Mouse (Mus musculus) lung, adult 2 months (tissue): ENCODE results near the gene Psd. TPM values are rescaled to one million over a fixed set of nuclear protein-coding genes. Genes with fewer than 3 reads are reported as not detected.

Source experiments
- DNase-seq: peaks from one replicate; pipeline ENCODE4 v3.0.0; 2022
- H3K4me1 ChIP-seq: fragments of 200-500 bp; 2 replicates; pipeline ENCODE4 v1.6.1; 2011; ENCODE audit warnings: low read length; ENCODE audit not compliant: control insufficient read depth, insufficient read depth
- H3K4me3 ChIP-seq: fragments of 200-500 bp; replicated peaks from 2 replicates; pipeline ENCODE3; 2011; ENCODE audit warnings: low read depth, mild to moderate bottlenecking, control low read depth, low read length; ENCODE audit errors: extremely low read depth
- CTCF ChIP-seq: fragments of 200-500 bp; IDR thresholded peaks from 2 replicates; pipeline ENCODE4 v1.5.1; 2011; ENCODE audit warnings: mild to moderate bottlenecking, low read length, control low read depth; ENCODE audit not compliant: insufficient read depth
- POLR2A ChIP-seq: fragments of 200-500 bp; IDR thresholded peaks from 2 replicates; pipeline ENCODE4 v1.6.1; 2011; ENCODE audit warnings: low read depth, mild to moderate bottlenecking, control low read depth, low read length, borderline replicate concordance; ENCODE audit errors: extremely low read depth
- WGBS: fragments of 180-500 bp; shearing (Covaris S2); methylation state at CpG from one replicate; pipeline ENCODE4 v1.1.7; 2018; 5-methylcytosine and 5-hydroxymethylcytosine counted together
- polyA plus RNA-seq: library from polyadenylated mRNA; depleted of rRNA; stranded (reverse); fragments of >200 nt; gene quantifications from 2 replicates; pipeline ENCODE4 v1.2.3, GENCODE M21; 2012

The Psd gene
- polyA plus RNA-seq, 1 experiment = 2.3 TPM

DNA sequence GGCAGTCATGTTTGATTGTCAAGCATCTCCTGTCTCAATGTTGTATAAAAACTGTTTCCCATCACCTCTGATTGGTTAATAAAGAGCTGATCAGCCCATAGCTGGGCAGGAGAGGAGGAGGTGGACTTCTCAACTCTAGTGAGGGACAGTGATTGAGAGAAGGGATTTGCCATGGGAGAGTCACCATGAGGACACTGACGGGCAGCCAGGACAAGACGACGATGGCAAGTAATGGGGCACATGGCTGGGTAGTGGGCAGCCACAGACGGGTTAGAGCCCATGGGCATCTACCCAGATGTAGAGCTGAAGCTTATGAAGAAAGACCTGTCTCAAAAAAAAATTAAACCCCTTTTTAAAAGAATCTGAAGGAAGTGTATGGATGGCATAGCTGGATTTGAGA lies 24.4 kb downstream of the Psd start:
- H3K4me1 ChIP-seq = peaks cover 6% of the 10 kb centered on the region

DNA sequence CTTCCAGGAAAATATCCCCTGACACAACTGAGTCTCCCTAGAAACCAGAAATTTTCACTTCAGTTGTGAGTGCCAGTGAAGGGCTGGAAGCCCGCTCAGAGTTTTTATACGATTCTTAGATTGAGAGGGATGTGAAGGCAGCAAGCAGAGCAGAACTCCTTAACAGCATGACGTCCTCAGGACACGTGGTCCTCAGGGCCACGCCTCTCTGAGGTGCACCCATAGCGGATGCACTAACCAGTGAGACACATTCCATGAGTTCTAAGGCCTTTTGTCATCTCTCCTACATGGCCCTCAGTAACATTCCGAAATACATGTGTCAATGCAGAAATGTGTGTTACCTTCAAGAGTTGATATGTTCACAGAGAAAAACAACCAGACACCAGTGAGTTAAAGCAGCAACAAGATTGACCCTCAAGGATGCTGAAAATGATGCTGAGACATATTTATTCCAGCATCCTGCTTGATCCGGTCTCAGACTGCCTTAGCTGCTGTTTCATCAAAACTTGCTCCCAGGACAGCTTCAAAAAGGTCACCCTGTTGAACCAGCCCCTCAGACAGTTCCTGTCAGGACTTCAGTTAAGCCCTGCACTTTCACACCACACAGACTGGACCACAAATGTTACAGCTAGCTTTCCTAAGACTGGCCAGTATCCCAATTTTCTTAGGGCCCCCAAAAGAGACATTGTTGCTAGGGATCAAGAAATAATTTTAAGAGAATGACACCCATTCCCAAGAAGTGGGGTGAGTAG lies 26.5 kb downstream of the Psd start:
- DNase-seq = no peak
- WGBS = 38% methylated on average over 8 of the region's 8 CpGs
- H3K4me3 ChIP-seq = no peak overlapping the region
- 0 out of 2 replicates have a peak, but pooled peaks cover 3% of the 10 kb centered on the region for H3K4me1 ChIP-seq
- TF ChIP-seq POLR2A (no peak), CTCF (no peak)

More for the DNA sequence above, 24.4 kb downstream of the Psd start:
- DNase-seq = no peak
- WGBS = 91% methylated on average over 4 of the region's 4 CpGs
- no peak overlapping the region for H3K4me3 ChIP-seq
- TF ChIP-seq CTCF (no peak), POLR2A (no peak)

GRCm38 (mm10) chr19:46296938-46297337 lies 30.0 kb downstream of the Psd start:
- DNase-seq = no peak
- TF ChIP-seq CTCF (no peak), POLR2A (no peak)
- 61% methylated on average over 4 of the region's 4 CpGs for WGBS
- no peak overlapping the region for H3K4me3 ChIP-seq
- H3K4me1 ChIP-seq = no peaks in the 10 kb centered on the region

- DNase-seq = no peak
- 65% methylated on average over 12 of the region's 12 CpGs for WGBS
- H3K4me3 ChIP-seq = no peak overlapping the region
- TF ChIP-seq POLR2A (no peak), CTCF (no peak)
- no peaks in the 10 kb centered on the region for H3K4me1 ChIP-seq
Measured at GRCm38 (mm10) chr19:46290535-46291105, 36.3 kb downstream of the Psd start.

- WGBS = 83% methylated on average over 3 of the region's 3 CpGs
- DNase-seq = no peak
- Histone ChIP-seq H3K4me1 (no peaks in the 10 kb centered on the region), H3K4me3 (no peak overlapping the region)
- no peak for TF ChIP-seq POLR2A
- no peak for TF ChIP-seq CTCF
Measured at GRCm38 (mm10) chr19:46287566-46287965, 39.4 kb downstream of the Psd start.

DNA sequence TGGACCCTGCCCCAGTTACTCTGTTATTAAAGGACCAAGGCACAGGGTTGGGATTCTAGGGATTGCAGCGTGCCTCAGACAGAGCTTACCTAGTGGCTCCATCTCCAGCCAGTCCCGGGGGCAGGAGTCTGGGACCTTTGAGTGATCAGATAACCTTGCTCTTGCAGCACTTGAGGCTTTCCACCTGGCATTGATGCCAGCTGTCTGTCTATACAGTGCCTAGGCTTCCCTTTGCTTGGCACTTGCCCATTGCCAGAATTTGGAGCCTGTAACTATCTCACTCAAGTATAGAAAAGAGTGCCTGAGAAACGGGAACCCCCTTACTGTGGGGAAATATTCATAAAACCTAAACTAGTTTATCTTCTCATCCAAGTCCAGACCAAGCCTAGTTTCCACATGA lies 40.0 kb downstream of the Psd start:
- Histone ChIP-seq H3K4me1 (no peaks in the 10 kb centered on the region), H3K4me3 (no peak overlapping the region)
- no peak for DNase-seq
- no peak for TF ChIP-seq CTCF
- TF ChIP-seq POLR2A = no peak
- WGBS = 84% methylated on average over 3 of the region's 3 CpGs

DNA sequence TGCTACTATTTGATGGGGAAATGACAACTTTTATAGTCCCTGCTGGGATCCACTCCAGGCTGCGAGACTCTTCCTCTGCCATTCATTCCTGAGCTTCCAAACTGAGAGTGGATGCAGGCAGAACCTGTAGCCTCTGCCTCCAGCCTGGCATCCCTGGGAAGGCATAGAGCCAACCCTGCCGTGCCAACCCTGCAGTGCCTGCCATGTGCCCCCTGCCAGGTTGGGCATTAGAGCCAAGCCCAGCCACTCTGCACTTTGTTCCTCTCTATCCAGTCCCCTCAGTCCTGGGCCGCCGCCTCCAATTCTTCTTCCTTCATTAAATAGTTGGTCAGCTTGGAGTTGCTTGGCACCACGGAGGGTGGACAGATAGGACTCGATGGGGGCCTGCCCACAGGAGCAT lies 40.9 kb downstream of the Psd start:
- no peak for TF ChIP-seq CTCF
- TF ChIP-seq POLR2A = no peak
- DNase-seq = no peak
- H3K4me3 ChIP-seq = no peak overlapping the region
- 91% methylated on average over 6 of the region's 6 CpGs for WGBS
- no peaks in the 10 kb centered on the region for H3K4me1 ChIP-seq

GRCm38 (mm10) chr19:46285631-46286030 lies 41.3 kb downstream of the Psd start:
- WGBS = 85% methylated on average over 7 of the region's 7 CpGs
- Histone ChIP-seq H3K4me1 (no peaks in the 10 kb centered on the region), H3K4me3 (no peak overlapping the region)
- DNase-seq = no peak
- no peak for TF ChIP-seq POLR2A
- TF ChIP-seq CTCF = no peak

GRCm38 (mm10) chr19:46284686-46285085 lies 42.3 kb downstream of the Psd start:
- no peak for TF ChIP-seq CTCF
- no peak for TF ChIP-seq POLR2A
- 92% methylated on average over 4 of the region's 4 CpGs for WGBS
- H3K4me1 ChIP-seq = no peaks in the 10 kb centered on the region
- H3K4me3 ChIP-seq = no peak overlapping the region
- no peak for DNase-seq
